Mouse (Mus musculus) spleen, adult 2 months (tissue): Measurements from ENCODE around the gene Kcnk7.

Experiments
- CTCF ChIP-seq: fragments of 200-500 bp; IDR thresholded peaks from 2 replicates; pipeline ENCODE4 v1.5.1; 2011; ENCODE audit warnings: mild to moderate bottlenecking, inconsistent platforms; ENCODE audit not compliant: insufficient read depth, insufficient read length, insufficient replicate concordance; ENCODE audit errors: extremely low read depth
- POLR2A ChIP-seq: fragments of 200-500 bp; IDR thresholded peaks from 2 replicates; pipeline ENCODE4 v1.6.1; 2011; ENCODE audit warnings: low read depth, low read length, inconsistent platforms

- TF ChIP-seq CTCF (no peak), POLR2A (no peak)
Measured at GRCm38 (mm10) chr19:5713255-5713654, 9.1 kb downstream of the Kcnk7 start.
